Mouse (Mus musculus) megakaryocyte, embryonic 14.5 days (primary cell): ENCODE measurements at regions not wholly inside any gene's neighbourhood (a gene's known extent, or its start where the extent isn't known, plus 50 kb on each side); places are given as distances from the start of the nearest gene placed in this dataset.

ENCODE experiments used
- H3K27me3 ChIP-seq: replicated peaks from 2 replicates; pipeline ENCODE3; 2012; ENCODE audit warnings: inconsistent platforms
- H3K36me3 ChIP-seq: replicated peaks from 2 replicates; pipeline ENCODE3; 2012; ENCODE audit warnings: low read length, inconsistent platforms, mixed read lengths
- H3K4me1 ChIP-seq: 2 replicates; pipeline ENCODE4 v1.6.1; 2012; ENCODE audit warnings: inconsistent platforms
- H3K4me3 ChIP-seq: replicated peaks from 2 replicates; pipeline ENCODE3; 2012; ENCODE audit warnings: moderate library complexity, mild to moderate bottlenecking, inconsistent platforms
- H3K9me3 ChIP-seq: 2 replicates; pipeline ENCODE4 v1.6.1; 2012; ENCODE audit warnings: inconsistent platforms
- FLI1 ChIP-seq: IDR thresholded peaks from 2 replicates; pipeline ENCODE4 v1.6.1; 2012; ENCODE audit warnings: low read length, inconsistent platforms, mixed read lengths
- GATA1 ChIP-seq: IDR thresholded peaks from 3 replicates; pipeline ENCODE4 v1.6.1; 2012; ENCODE audit warnings: mixed read lengths, low read length, inconsistent platforms, borderline replicate concordance

DNA sequence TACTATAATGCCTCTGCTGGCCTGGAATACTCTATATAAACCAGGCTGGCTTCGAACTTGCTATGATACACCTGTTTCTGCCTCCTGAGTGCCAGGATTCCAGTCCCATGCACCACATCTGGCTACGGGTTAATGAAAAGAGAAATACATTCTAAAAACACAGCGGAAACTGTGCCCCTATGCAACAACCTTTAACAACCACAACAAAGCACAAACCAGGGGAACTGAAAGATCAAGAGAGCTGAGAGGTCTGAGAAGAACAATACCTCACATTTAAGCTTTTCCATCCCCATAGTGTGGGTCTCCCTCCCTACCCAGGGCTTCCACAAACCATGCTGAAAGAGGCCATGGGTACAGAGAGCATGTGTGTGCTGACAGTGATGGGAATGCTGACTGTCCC, 501.0 kb upstream of the Kif2a start:
- Histone ChIP-seq H3K9me3 (no peaks in the 10 kb centered on the region), H3K36me3 (no peaks in the 10 kb centered on the region), H3K4me3 (peak overlapping the region; percentile 31), H3K4me1 (peaks cover 4% of the 10 kb centered on the region), H3K27me3 (no peaks in the 10 kb centered on the region)
- TF ChIP-seq GATA1 (no peak), FLI1 (no peak)

DNA sequence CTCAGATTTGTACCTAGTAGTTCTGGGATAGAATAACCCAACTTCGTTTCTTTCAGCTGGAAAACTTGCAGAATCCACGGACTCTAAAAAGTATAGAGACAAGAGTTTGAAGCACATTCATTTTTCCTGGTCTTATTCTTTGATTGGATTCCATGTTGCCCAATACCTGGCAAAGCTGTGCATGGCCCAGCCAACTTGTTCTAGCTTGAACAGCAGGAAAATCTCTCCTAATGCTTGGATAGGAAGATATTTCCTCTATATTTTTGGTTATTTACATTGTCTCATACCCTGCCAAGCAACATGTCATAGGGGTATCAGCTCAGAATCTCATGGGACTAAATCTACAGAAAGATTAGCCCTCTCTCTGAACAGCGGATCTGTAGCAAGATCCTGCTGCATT, 492.3 kb upstream of the Kif2a start:
- no peaks in the 10 kb centered on the region for H3K4me1 ChIP-seq

DNA sequence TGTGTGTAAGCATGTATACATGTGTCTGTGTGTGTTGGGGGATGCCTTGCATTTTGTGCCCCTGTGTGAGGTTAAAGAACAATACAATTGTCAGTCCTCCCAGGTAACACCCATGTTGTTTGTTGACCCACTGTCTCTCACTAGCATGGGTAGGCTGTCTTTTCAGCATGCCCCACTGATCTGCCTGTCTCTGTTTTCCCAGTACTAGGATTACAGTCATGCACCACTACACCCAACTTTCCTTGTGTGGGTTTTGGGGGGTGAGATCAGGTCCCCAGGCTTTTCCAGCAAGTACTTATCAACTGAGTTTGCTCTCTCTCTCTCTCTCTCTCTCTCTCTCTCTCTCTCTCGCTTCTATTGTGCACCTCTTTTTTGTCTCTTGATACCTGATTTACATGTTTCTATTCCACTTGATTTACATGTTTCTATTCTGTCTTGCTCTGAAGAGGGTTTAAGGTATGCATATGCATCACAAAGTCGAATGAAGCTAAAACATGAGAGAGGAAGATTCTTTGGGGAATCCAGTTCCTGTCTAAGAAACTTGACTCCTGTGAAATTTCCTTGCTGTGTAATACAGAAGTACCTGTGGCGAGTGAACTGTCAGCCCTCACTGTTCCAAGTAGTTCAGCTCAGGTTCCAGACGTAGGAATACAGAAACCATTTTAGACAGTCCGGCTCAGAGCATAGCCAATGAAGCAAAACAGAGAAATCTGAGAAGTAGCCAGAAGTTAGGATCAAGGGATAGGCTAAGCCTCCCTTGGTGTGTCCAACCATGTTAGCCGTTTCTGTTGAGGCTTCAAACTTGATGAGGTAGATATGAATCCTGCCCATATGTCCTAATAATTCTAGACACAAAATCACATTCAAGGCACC, 491.6 kb upstream of the Kif2a start:
- Histone ChIP-seq H3K27me3 (peaks cover 19% of the 10 kb centered on the region), H3K4me1 (no peaks in the 10 kb centered on the region), H3K9me3 (no peaks in the 10 kb centered on the region), H3K36me3 (no peaks in the 10 kb centered on the region), H3K4me3 (peak overlapping the region; percentile 60)
- TF ChIP-seq GATA1 (no peak), FLI1 (no peak)

More for the DNA sequence above, 492.3 kb upstream of the Kif2a start:
- no peak overlapping the region for H3K4me3 ChIP-seq
- no peaks in the 10 kb centered on the region for H3K9me3 ChIP-seq
- TF ChIP-seq FLI1: no peak
- TF ChIP-seq GATA1: no peak
- H3K27me3 ChIP-seq: peaks cover 17% of the 10 kb centered on the region
- H3K36me3 ChIP-seq: no peaks in the 10 kb centered on the region

DNA sequence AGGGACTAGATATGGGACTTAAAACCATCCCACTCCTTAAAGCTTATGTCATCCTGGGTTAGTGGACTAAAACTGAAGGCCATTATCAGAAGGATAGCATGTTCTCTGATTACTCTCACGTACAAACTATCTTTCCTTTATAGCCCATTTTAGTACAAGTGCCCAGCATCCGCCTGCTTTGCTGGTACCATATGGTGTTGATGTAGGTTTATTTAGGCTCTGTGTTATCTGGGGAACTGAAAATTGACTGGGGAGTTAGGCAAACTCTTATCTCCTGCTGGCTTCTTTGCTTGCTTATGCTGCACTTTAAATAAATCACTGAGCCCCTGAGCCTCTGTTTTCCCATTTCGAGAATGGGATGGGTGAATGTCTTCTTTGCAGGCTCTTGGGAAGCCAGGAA, 485.4 kb upstream of the Kif2a start:
- Histone ChIP-seq H3K27me3 (peaks cover 42% of the 10 kb centered on the region), H3K4me1 (peaks cover 12% of the 10 kb centered on the region; the same call in 1 of the 2 replicates), H3K4me3 (no peak overlapping the region), H3K9me3 (no peaks in the 10 kb centered on the region), H3K36me3 (no peaks in the 10 kb centered on the region)
- TF ChIP-seq FLI1 (no peak), GATA1 (no peak)

DNA sequence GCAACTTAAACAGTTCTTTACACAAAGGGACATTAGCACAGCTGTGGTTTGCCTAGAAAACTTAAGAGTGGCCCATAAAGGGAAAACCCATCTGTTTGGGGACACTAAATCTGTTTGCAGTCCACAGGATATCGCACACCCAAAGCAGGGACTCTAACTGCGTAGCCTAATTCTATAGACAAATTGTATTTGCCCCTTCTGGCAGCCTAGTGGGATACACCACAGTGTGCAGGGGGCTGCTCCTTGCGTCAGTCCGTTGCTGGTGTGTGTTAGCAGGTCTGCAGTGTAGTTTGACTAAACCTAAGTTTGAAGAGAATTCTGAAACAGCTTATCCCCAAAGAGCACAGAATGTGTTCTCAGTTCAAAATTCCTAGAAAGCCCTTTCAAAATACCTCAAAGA, 484.9 kb upstream of the Kif2a start:
- no peaks in the 10 kb centered on the region for H3K36me3 ChIP-seq
- H3K27me3 ChIP-seq: peaks cover 41% of the 10 kb centered on the region
- no peak for TF ChIP-seq GATA1

DNA sequence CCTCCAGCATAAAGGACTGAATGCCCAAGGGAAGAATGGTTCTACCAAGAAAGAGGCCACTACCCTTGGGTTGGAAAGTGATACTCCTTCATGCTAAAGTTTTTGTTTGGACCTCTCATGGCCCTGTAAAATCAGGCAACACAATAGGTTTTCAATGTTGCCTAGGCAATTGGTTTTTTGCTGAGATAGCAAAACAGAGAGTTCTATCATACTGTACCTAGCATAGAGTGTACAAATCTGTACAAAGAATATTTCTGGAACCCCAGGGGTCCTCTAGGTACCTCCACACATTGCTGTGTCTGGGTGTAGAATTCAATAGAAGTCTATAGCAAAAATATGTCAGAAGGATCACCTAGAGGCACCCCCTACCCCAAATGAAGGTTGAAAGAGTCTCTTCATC, 483.4 kb upstream of the Kif2a start:
- peaks cover 45% of the 10 kb centered on the region for H3K27me3 ChIP-seq
- no peaks in the 10 kb centered on the region for H3K9me3 ChIP-seq
- H3K4me3 ChIP-seq: no peak overlapping the region
- no peaks in the 10 kb centered on the region for H3K36me3 ChIP-seq
- TF ChIP-seq FLI1: no peak
- TF ChIP-seq GATA1: no peak
- H3K4me1 ChIP-seq: peaks cover 17% of the 10 kb centered on the region; the same call in 1 of the 2 replicates

More for the DNA sequence above, 484.9 kb upstream of the Kif2a start:
- no peaks in the 10 kb centered on the region for H3K9me3 ChIP-seq
- no peak overlapping the region for H3K4me3 ChIP-seq
- H3K4me1 ChIP-seq: peaks cover 14% of the 10 kb centered on the region; the same call in 1 of the 2 replicates

DNA sequence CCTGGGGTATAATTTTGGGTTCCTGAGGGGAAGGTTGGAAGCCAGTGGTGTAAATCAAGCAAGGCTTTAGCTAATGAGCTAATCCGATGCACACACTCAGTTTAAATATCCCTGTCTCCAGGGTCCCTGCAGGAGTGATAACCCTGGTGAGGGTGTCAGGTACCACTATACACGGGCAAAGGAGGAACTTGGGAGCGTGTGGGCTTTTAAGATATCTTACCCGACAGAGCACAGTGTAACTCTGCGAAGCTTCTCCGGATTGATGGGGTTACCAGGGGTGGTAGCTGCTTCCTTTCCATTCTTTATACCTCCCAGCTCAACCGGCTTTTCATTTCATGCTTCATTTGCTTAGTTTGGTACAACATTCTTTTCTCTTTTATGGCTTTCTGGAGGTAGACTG, 480.3 kb upstream of the Kif2a start:
- TF ChIP-seq FLI1 (no peak), GATA1 (no peak)
- H3K9me3 ChIP-seq: no peaks in the 10 kb centered on the region
- H3K4me3 ChIP-seq: no peak overlapping the region
- H3K4me1 ChIP-seq: peaks cover 12% of the 10 kb centered on the region; the same call in 1 of the 2 replicates
- H3K36me3 ChIP-seq: no peaks in the 10 kb centered on the region
- H3K27me3 ChIP-seq: peaks cover 38% of the 10 kb centered on the region

DNA sequence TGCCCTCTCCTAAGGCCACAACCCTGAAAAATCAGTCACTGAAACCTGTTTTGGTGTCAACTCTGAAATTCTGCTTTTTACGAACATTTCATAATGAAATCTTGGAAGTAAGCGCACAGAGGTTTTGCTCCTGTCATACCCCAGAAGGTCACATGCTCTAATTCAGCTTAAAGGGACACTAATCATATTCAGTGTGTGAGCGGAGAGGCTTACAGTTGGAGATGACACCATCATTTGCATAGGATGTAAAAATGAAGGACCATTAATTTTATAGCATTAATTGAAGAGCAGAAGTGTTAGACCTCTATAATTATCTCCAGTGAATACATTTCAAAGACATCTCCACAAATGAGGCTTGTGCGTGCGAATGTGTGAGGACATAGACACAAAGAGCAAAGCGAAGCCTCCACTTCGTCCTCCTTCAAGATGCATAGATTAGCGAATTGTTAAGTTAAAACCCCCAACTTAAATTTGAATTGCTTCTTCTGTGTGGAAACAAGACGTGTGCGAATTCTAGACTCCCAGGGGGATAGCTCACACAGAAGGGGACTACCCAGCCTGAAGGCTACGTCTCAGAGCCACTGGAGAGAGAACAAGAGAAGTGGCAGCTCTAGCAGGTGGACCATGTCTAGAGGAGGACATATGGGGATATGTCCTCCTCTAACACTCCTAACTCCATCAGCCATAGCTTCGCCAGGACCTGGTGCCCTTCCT, 479.0 kb upstream of the Kif2a start:
- peaks cover 32% of the 10 kb centered on the region for H3K27me3 ChIP-seq
- H3K4me3 ChIP-seq: no peak overlapping the region
- H3K4me1 ChIP-seq: peaks cover 12% of the 10 kb centered on the region; the same call in 1 of the 2 replicates
- no peaks in the 10 kb centered on the region for H3K36me3 ChIP-seq
- no peaks in the 10 kb centered on the region for H3K9me3 ChIP-seq
- no peak for TF ChIP-seq GATA1
- no peak for TF ChIP-seq FLI1

DNA sequence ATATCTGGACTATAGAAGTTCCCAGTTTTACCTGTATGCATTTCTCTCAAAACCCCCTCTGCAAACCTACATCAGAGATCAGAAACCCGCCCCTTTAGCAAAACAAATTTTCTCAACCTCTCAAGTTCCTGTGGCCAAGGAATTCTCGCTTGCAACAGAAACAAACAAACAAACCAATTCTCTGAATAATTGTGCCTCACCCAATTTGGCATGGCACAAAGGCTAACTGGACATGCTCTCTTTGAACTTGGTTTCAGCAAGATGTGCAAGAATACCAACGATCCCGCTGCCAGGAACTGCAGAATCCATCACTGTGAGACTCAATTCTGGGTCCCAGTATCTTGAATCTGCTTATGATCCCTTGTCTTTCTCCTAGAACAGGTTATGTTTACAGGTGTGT, 477.4 kb upstream of the Kif2a start:
- Histone ChIP-seq H3K27me3 (peaks cover 27% of the 10 kb centered on the region), H3K9me3 (no peaks in the 10 kb centered on the region), H3K4me3 (no peak overlapping the region), H3K4me1 (peaks cover 12% of the 10 kb centered on the region; the same call in 1 of the 2 replicates), H3K36me3 (no peaks in the 10 kb centered on the region)
- TF ChIP-seq FLI1 (no peak), GATA1 (no peak)
